Mouse (Mus musculus) left cerebral cortex, postnatal 10 days (tissue): ENCODE measurements around the gene Blzf1. TPM values are rescaled to one million over a fixed set of nuclear protein-coding genes. Genes with fewer than 3 reads are reported as not detected.
A peak's percentile ranks its signal among the peaks of the same experiment; 100 is the strongest.

Source experiments
- DNase-seq, 2 experiments: peaks; one replicate each; pipeline ENCODE4 v3.0.0; 2021 to 2022; ENCODE audit warnings: low spot score in 2 of 2, mixed read lengths in 1 of 2; ENCODE audit errors: extremely low spot score in 1 of 2
- intact Hi-C: fragments of 180-260 bp; cut with DNase I; formaldehyde crosslinking; loops from one replicate; pipeline ENCODE4 v1.15.1; 2025
- total RNA-seq, 2 experiments: library from RNA; stranded (reverse); gene quantifications; 2 replicates each; pipeline ENCODE4 v1.2.3; 2021

Gene Blzf1
- total RNA-seq, 2 experiments from 2014 or later = 26.0 to 30.2 TPM

- intact Hi-C loops = no loop called here
- DNase-seq = peak; percentile 96 to 98
These were observed 58.6 kb downstream of the Blzf1 start, which contains the start of gene Slc19a2 for GRCm38 (mm10) chr1:164248465-164249331. TSS of gene Slc19a2 (plus strand) at chr1:164249046.

GRCm38 (mm10) chr1:164247971-164248370, 59.3 kb downstream of the Blzf1 start:
- no peak for DNase-seq
- intact Hi-C loops = no loop called here

- DNase-seq = no peak
- intact Hi-C loops = no loop called here
These were observed 59.8 kb downstream of the Blzf1 start for GRCm38 (mm10) chr1:164247442-164247841.

- no peak for DNase-seq
- intact Hi-C loops = no loop called here
These were observed 64.5 kb downstream of the Blzf1 start for GRCm38 (mm10) chr1:164242809-164243208.

GRCm38 (mm10) chr1:164241494-164241893, 65.8 kb downstream of the Blzf1 start:
- no peak for DNase-seq
- intact Hi-C loops = no loop called here

Other genes with a start within 250 kb of the Blzf1 start
- not detected for gene Sell, start 245.5 kb downstream of the Blzf1 start, total RNA-seq
- gene Selp, start 192.2 kb downstream of the Blzf1 start, total RNA-seq = not detected
- gene F5, start 155.7 kb downstream of the Blzf1 start, total RNA-seq = under 1 TPM; 0.43 to 0.63 TPM
- 10 to 100 TPM in 1 of 2 experiments, 1 to 10 TPM in 1; 9.0 to 12.6 TPM for gene Slc19a2, start 58.4 kb downstream of the Blzf1 start, total RNA-seq
- gene Ccdc181, start 31.9 kb downstream of the Blzf1 start, total RNA-seq = 10 to 100 TPM; 21.1 to 21.7 TPM
- gene Nme7, start 3.4 kb downstream of the Blzf1 start, total RNA-seq = 10 to 100 TPM; 21.9 to 24.8 TPM
- gene Atp1b1, start 150.9 kb upstream of the Blzf1 start, total RNA-seq = 1,000 to 10,000 TPM; 1,479 to 1,505 TPM